Mouse (Mus musculus) neural tube, embryonic 14.5 days (tissue): ENCODE measurements around the gene Unk. TPM values are rescaled to one million over a fixed set of nuclear protein-coding genes. Genes with fewer than 3 reads are reported as not detected.

Experiments used
- ATAC-seq: fragments of 200-750 bp; cut with Nextera tagmentation; 2 replicates; pipeline ENCODE4 v1.8.0; 2017; ENCODE audit warnings: low read depth, mild to moderate bottlenecking, moderate TSS enrichment, moderate library complexity
- H3K27ac ChIP-seq: fragments of 300-500 bp; sonication (generic); 2 replicates; pipeline ENCODE4 v1.5.1; 2014; ENCODE audit warnings: low read depth, mild to moderate bottlenecking, control low read depth, low read length, moderate library complexity, mixed read lengths
- H3K27me3 ChIP-seq: fragments of 300-500 bp; sonication (generic); 2 replicates; pipeline ENCODE4 v1.6.1; 2014; ENCODE audit warnings: low read length; ENCODE audit not compliant: control insufficient read depth, insufficient read depth
- H3K36me3 ChIP-seq: fragments of 300-500 bp; sonication (generic); 2 replicates; pipeline ENCODE4 v1.6.1; 2014; ENCODE audit warnings: low read length, mixed read lengths; ENCODE audit not compliant: control insufficient read depth, insufficient read depth
- H3K4me1 ChIP-seq: fragments of 300-500 bp; sonication (generic); 2 replicates; pipeline ENCODE4 v1.6.1; 2014; ENCODE audit warnings: low read length; ENCODE audit not compliant: control insufficient read depth, insufficient read depth
- H3K4me2 ChIP-seq: fragments of 300-500 bp; sonication (generic); 2 replicates; pipeline ENCODE4 v1.6.1; 2014; ENCODE audit warnings: mild to moderate bottlenecking, low read depth, low read length, control low read depth
- H3K4me3 ChIP-seq: fragments of 300-500 bp; sonication (generic); 2 replicates; pipeline ENCODE4 v1.5.1; 2014; ENCODE audit warnings: low read depth, low read length, control low read depth, mixed read lengths
- H3K9ac ChIP-seq: fragments of 300-500 bp; sonication (generic); replicated peaks from 2 replicates; pipeline ENCODE4 v1.6.1; 2014; ENCODE audit warnings: low read depth, mild to moderate bottlenecking, control low read depth, low read length, mixed read lengths
- H3K9me3 ChIP-seq: fragments of 300-500 bp; sonication (generic); 2 replicates; pipeline ENCODE4 v1.6.1; 2016; ENCODE audit warnings: low read length; ENCODE audit not compliant: control insufficient read depth
- WGBS: fragments of 180-500 bp; shearing (Covaris S2); extraction: QIAGEN DNeasy Blood & Tissue Kit; methylation state at CpG from one replicate; pipeline ENCODE4 v1.1.7; 2014; 5-methylcytosine and 5-hydroxymethylcytosine counted together
- polyA plus RNA-seq: library from polyadenylated mRNA; unstranded; fragments of >200 nt; fragmentation: Nextera tagmentation; extraction: Ambion mirVana; gene quantifications from 2 replicates; pipeline ENCODE4 v1.2.1, GENCODE M21; 2014

Unk gene
- polyA plus RNA-seq, 1 experiment from 2014 or later = 29.1 TPM

DNA sequence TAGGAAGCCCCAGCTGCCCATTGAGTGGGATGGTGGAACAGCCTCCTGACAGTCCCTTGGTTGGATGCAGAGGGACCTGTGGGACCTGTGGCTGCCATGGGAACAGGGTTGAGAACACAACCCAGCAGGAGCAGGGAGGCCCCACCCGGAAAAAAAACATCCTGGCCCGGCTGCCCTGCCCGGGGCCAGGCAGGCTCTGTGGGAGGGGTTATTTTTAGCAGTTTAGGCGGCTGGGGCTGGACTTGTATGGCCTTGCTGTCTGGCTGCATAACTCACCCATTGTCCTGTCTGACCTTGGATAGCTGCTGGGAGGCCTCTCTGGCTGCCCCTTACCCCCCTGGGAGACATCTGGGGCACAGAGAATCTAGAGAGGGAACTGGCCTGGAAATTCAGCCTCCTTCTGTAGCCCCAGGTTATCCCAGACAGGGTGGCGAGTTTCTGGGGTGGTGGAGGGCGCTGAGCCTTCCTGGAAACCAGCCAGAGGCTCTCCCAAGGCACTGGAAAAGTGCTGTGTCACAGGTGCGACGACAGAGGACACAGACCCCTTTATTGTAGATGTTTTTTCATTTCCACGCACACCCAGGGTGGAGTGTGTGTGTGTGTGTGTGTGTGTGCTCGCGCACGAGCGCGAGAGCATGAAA, 74.0 kb downstream of the Unk start:
- Histone ChIP-seq H3K9ac (no peak overlapping the region), H3K4me3 (no peak overlapping the region), H3K4me1 (peaks cover 4% of the 10 kb centered on the region), H3K27me3 (peaks cover 23% of the 10 kb centered on the region), H3K9me3 (no peaks in the 10 kb centered on the region), H3K4me2 (no peak overlapping the region), H3K36me3 (no peaks in the 10 kb centered on the region), H3K27ac (no peak overlapping the region)
- ATAC-seq = 0 out of 2 replicates have a peak, but pooled peaks have one; percentile 25
- 34% methylated on average over 14 of the region's 14 CpGs for WGBS

DNA sequence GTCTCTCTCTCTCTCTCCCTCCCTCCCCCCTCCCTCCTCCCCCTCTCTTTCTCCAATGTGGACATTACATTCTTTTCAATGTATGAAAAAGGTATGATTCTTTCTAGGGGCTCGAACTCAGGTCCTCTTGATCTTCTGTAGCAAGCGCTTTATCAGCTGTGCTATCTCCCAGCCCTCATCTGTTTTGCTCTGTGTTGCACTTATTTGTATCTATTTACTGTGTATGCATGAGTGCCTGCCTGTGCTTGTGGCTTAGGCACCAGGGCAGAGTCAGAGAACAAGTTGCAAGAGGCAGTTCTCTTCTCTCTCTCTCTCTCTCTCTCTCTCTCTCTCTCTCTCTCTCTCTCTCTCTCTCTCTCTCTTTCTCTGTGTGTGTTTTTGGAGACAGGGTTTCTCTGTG, 74.9 kb downstream of the Unk start:
- H3K36me3 ChIP-seq = no peaks in the 10 kb centered on the region
- peaks cover 6% of the 10 kb centered on the region for H3K4me1 ChIP-seq
- peaks cover 32% of the 10 kb centered on the region for H3K27me3 ChIP-seq
- no peak overlapping the region for H3K4me2 ChIP-seq
- 96% methylated on average over 2 of the region's 2 CpGs for WGBS
- H3K4me3 ChIP-seq = no peak overlapping the region
- ATAC-seq = no peak
- H3K9me3 ChIP-seq = no peaks in the 10 kb centered on the region
- no peak overlapping the region for H3K9ac ChIP-seq
- no peak overlapping the region for H3K27ac ChIP-seq

DNA sequence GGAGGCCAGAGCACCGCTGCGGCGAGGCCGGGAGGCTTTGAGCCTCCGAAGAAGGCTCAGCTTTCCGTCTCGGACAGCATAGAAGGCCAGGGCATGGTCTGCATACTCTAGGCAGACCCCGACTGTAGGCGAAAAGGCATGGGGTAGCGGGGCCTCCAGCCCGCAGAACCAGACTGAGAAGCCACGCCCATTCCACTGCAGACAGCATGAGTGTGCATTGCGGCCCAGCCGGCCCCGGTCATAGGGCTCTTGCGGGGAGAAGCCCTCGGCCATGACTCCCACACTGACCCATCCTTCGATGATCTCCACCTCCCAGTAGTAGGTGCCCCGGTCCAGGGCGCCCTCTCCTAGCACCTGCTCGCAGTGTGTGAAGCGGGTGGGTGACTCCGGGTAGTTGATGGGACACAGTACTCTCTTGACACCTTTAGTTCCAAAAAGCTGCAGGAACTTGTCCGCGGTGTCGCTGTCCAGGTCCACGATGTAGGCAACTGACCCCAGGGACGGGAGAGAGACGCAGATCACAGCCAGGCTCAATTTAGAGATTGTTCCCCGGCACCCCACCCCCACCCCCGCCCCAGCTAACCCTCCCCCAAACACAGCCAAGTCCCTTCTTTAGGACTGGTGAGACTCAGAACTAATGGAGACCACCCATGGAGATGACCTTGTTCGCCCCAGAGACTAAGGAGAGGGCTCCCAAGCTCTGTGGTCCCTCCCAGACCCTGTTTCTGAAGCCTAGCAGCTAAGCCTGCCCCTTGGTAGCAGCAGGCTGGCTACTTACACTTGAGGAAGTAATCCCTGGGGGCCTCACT, 76.2 kb downstream of the Unk start:
- Histone ChIP-seq H3K4me1 (peaks cover 7% of the 10 kb centered on the region), H3K4me3 (no peak overlapping the region), H3K36me3 (no peaks in the 10 kb centered on the region), H3K27me3 (peaks cover 43% of the 10 kb centered on the region), H3K4me2 (no peak overlapping the region), H3K9ac (no peak overlapping the region), H3K27ac (no peak overlapping the region), H3K9me3 (no peaks in the 10 kb centered on the region)
- 22% methylated on average over 32 of the region's 32 CpGs for WGBS
- no peak for ATAC-seq

DNA sequence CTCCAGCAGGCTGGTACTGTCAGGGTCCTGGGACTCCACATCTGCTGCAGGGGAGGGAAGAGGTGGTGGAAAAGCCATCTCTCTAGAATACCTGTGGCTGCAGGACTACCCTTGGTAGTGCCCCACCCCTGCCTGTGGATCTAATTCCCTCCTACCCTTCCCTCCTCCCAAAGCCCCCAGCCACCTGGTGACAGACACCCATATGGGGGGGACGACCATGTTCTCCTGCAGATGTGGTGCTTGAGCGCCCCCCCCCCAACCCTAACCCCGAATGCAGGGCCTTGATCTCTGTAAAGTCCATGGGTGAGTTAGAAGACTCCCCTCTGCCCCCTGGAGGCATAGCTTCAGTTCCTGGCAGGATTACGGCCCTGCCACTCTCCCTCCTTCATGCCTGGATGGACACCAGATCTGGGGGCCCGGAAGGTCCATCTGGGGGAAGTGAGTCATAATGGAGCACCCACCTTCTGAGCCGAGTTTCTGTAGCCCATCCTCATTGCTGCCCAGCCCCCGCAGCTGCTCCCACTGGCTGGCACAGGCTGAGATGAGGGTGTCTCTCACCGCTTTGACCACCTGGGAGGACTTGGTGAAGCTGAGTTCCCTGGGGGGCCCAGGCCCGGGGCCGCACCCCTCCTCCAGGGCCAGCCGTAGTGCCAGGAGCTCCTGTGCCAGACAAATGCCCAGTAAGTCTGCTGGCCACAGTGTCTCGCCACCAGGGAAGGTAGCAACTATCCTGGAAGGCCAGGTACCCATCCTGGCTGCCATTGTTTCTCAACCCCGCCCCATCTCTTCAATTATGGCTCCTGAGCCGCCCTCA, 77.0 kb downstream of the Unk start:
- ATAC-seq = no peak
- H3K9me3 ChIP-seq = no peaks in the 10 kb centered on the region
- no peak overlapping the region for H3K4me2 ChIP-seq
- no peak overlapping the region for H3K27ac ChIP-seq
- WGBS = 19% methylated on average over 14 of the region's 14 CpGs
- H3K36me3 ChIP-seq = no peaks in the 10 kb centered on the region
- peaks cover 7% of the 10 kb centered on the region for H3K4me1 ChIP-seq
- peaks cover 43% of the 10 kb centered on the region for H3K27me3 ChIP-seq
- H3K9ac ChIP-seq = no peak overlapping the region
- H3K4me3 ChIP-seq = no peak overlapping the region

DNA sequence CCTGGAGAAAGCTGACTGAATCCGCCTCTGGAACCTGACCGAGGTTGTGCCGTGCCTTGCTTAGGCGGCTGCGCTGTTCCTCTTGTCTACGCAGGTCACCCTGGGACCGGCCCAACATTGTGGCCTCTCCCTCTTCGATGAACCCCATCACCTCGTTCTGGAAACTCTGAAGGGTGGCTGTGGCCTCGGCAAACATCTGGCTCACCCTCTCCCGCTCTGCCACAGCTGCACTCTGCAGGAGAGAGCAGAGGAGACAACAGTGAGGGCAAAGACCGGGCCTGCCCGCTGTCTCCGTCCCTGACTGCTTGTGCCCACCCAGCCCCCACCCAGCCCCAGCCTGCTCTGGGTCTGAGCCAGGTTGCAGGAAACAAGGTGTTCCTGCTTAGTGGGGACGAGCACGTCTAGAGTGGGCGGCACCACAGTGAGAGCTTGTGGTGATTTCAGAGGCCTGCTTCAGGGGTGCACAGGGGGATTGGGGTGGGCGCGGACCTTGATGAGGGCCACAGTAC, 77.7 kb downstream of the Unk start:
- Histone ChIP-seq H3K4me3 (no peak overlapping the region), H3K4me1 (peaks cover 7% of the 10 kb centered on the region), H3K4me2 (no peak overlapping the region), H3K9ac (no peak overlapping the region), H3K36me3 (no peaks in the 10 kb centered on the region), H3K9me3 (no peaks in the 10 kb centered on the region), H3K27me3 (peaks cover 43% of the 10 kb centered on the region), H3K27ac (no peak overlapping the region)
- WGBS = 10% methylated on average over 19 of the region's 19 CpGs
- ATAC-seq = no peak

DNA sequence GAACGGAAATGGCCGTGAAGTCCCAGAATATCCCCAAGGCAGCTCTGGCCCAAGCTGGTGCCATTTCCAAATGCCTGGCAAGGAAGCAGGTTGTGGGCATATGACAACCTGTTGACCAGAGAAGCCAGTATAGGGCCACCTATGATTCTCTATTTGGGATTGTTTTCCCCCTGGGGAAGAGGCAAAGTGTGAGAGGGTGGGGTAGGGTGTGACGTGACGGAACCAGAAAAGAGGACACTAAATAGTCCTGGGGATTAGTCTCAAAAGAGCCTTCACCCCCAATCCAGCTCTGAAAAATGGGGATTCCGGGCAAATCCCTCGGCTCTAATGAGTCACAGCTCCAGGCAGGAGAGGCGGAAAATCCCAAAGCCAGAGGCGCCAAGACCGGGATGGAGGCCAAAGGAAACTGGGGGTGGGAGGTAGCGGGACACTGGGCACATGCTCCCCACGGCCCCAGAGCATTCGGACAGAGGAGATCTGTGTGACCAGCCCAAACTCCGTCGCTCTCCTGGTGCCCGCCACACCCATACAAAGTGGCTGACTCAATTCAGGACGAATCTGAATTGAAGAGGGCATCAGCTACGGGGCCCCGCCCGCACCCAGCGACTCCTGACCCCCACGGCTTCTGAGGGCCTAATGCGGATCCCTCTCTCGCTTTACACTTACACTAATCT, 78.5 kb downstream of the Unk start:
- H3K27me3 ChIP-seq = peaks cover 43% of the 10 kb centered on the region
- no peak overlapping the region for H3K9ac ChIP-seq
- H3K4me3 ChIP-seq = no peak overlapping the region
- no peak for ATAC-seq
- H3K4me2 ChIP-seq = peak overlapping the region; percentile 45; the same call in 1 of the 2 replicates
- H3K9me3 ChIP-seq = no peaks in the 10 kb centered on the region
- 4% methylated on average over 23 of the region's 23 CpGs for WGBS
- H3K4me1 ChIP-seq = peaks cover 7% of the 10 kb centered on the region
- no peaks in the 10 kb centered on the region for H3K36me3 ChIP-seq
- H3K27ac ChIP-seq = no peak overlapping the region

DNA sequence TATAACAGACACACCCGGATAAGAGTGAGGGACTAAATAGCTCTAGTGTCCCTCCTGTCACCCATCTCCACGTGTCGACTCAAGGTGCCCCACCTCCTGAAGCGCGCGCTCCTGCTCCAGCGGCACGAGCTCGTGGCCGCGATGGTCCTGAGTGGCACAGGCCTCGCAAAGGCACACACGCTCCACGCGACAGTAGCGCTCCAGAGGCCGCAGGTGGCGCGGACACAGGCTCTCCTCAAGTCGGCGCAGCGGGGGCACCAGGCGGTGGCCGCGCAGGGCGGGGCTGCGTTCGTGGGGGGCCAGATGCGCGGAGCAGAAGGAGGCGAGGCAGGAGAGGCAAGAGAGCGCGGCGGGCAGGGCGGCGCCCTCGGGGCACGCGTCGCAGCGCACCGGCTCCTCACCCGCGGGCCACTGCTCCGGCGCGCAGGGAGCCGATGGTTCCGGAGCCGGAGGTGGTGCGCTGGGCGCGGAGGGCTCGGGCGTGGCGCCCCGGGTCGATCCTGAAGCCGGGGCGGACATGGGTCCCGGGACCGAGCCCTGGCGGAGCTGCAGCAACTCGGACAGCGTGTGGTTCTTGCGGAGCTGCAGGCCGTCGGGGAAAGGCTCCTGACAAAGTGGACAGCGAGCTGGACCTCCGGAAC, 79.4 kb downstream of the Unk start:
- Histone ChIP-seq H3K27me3 (peaks cover 43% of the 10 kb centered on the region), H3K27ac (no peak overlapping the region), H3K4me2 (peak overlapping the region; percentile 45), H3K36me3 (no peaks in the 10 kb centered on the region), H3K4me1 (peaks cover 5% of the 10 kb centered on the region), H3K9ac (peak overlapping the region; percentile 34; the same call in 1 of the 2 replicates), H3K9me3 (no peaks in the 10 kb centered on the region), H3K4me3 (peak overlapping the region; percentile 25)
- WGBS = 3% methylated on average over 62 of the region's 70 CpGs
- no peak; the same call in 1 of the 2 replicates for ATAC-seq

DNA sequence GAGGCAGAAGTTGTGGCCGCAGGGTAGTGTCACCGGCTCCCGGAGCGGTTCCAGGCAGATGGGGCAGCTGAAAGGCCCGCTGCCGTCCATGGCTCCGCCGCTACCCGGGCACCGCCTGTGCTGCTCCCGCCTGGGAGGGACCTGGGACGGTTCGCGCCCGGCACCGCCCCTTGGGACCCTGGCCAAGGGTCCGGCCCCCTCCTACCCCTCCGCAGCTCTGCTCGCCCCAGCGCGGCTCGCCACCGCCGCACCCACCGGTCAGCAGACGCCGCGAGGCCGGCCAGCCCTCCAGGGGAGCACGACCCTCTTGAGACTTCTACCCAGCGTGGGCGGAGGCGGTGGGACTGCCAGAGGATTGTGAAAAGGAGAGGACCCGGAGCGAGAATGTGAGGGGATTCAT, 80.0 kb downstream of the Unk start:
- H3K4me1 ChIP-seq = peaks cover 3% of the 10 kb centered on the region; the same call in 1 of the 2 replicates
- H3K9me3 ChIP-seq = no peaks in the 10 kb centered on the region
- no peak overlapping the region for H3K27ac ChIP-seq
- H3K9ac ChIP-seq = peak overlapping the region; percentile 34; the same call in 1 of the 2 replicates
- no peaks in the 10 kb centered on the region for H3K36me3 ChIP-seq
- peak overlapping the region; percentile 25 for H3K4me3 ChIP-seq
- H3K4me2 ChIP-seq = peak overlapping the region; percentile 45
- peaks cover 43% of the 10 kb centered on the region for H3K27me3 ChIP-seq
- ATAC-seq = no peak; the same call in 1 of the 2 replicates
- WGBS = under 1% methylated on average over 35 of the region's 35 CpGs
